In the genomic region with DNA sequence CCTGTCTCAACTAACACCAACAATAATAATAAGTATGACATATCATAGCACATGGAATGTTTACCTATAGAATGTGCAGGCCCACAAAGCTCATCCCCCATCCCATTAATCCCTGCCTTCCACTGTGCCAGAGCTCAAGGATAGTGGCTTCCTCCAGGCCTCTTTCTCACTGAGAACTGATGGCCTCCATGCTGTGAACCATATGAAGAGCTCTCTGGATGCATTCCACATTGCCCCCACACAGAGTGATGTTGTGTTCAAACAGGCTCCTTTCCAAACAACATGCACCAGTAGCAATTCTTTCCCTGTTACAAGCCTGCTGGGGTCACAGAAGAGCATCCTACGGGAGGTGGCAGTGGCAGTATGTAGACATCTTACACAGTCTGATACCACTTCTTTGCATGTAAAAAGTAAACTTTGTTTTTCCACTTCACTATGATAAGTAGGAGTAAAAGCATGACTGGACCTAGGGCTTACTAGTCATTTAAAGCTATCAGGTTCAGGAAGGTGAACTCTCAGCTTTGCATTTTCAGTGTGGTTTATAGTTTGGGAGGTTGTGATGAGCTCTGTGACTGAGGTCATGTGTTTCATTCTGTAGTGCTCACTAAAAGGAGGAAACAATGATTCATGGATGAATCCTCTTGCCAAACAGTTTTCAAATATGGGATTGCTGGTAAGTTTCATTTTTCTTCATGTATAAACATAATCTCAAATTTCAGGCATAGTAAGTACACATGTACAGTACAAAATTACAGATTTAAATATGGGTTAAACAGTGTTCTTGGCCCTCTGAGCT, we compare ENCODE assay signal across 28 mouse cellular contexts.
DNase-seq lines count a peak whose midpoint lies in the region; ATAC-seq and TF ChIP-seq lines count a peak whose summit lies in the region.
"Had no signal": no experiment of that assay in that cellular context is flagged by ENCODE, and none has a peak within 500 bp of the region (broad histone marks: within the 10 kb centered on the region; RNA-seq: fewer than 3 reads in every experiment).

No protein-coding gene starts in this region.

- peak; percentile 65 for DNase-seq in heart, adult 11 months
- no peak for DNase-seq in heart, adult 9 months (ENCODE audit: low spot score in 2 of 2)
- DNase-seq in NIH3T3 (ENCODE audit: low read depth), result peak; percentile 79
- DNase-seq in cerebellum, adult 2 months, result peak; percentile 49 to 71
- DNase-seq in cerebellum, postnatal 14 days, result peak; percentile 20 to 46
- DNase-seq in urinary bladder, adult 2 months (ENCODE audit: low spot score), result no peak
- DNase-seq in adrenal gland, postnatal 10 days, result no peak
- DNase-seq: adrenal gland, postnatal 14 days; gastrocnemius, postnatal 10 days; heart, postnatal 36 days; kidney, adult 11 months; kidney, postnatal 4 days; layer of hippocampus, postnatal 36 days; liver, embryonic 13.5 days; lung, adult 18-20 months; lung, postnatal 4 days; midbrain, embryonic 14.5 days; thymus, postnatal 25 days had no signal

- TF ChIP-seq CTCF in cerebellum, adult 2 months (IDR thresholded peaks at IDR 0.05; ENCODE audit: borderline replicate concordance, insufficient read depth, low read depth, low read length), result no peak

- ATAC-seq in activated CD4-positive, CD25-positive, alpha-beta regulatory T cell, adult 4 months, result no peak
- ATAC-seq: CD4-positive, CD25-positive, alpha-beta regulatory T cell, adult 4 months; lung, postnatal 0 days had no signal

- TF ChIP-seq POLR2A in cerebellum, adult 2 months (IDR thresholded peaks at IDR 0.05; ENCODE audit: borderline replicate concordance, insufficient read depth, low read length), result no peak

- H3K4me3 ChIP-seq in cerebellum, adult 2 months (replicated peaks; ENCODE audit: insufficient read depth, low read depth, low read length), result no peak overlapping the region
- H3K4me3 ChIP-seq: embryonic facial prominence, embryonic 10.5 days; embryonic facial prominence, embryonic 15.5 days; forebrain, embryonic 12.5 days; hindbrain, embryonic 12.5 days; limb, embryonic 10.5 days; limb, embryonic 15.5 days; liver, embryonic 13.5 days; stomach, embryonic 15.5 days had no signal

- H3K4me1 ChIP-seq in cerebellum, adult 2 months (ENCODE audit: control insufficient read depth, insufficient read depth, low read length), result peaks cover 4% of the 10 kb centered on the region
- H3K4me1 ChIP-seq: embryonic facial prominence, embryonic 10.5 days; embryonic facial prominence, embryonic 15.5 days; forebrain, embryonic 12.5 days; hindbrain, embryonic 12.5 days; limb, embryonic 10.5 days; limb, embryonic 15.5 days; liver, embryonic 13.5 days; stomach, embryonic 15.5 days had no signal

- WGBS in cerebellum, adult 2 months, result 2% methylated on average over 1 of the region's 1 CpGs

- no peak overlapping the region for H3K27ac ChIP-seq in cerebellum, adult 2 months (ENCODE audit: insufficient read depth, low read length)
- H3K27ac ChIP-seq: embryonic facial prominence, embryonic 10.5 days; embryonic facial prominence, embryonic 15.5 days; forebrain, embryonic 12.5 days; hindbrain, embryonic 12.5 days; limb, embryonic 10.5 days; limb, embryonic 15.5 days; liver, embryonic 13.5 days; stomach, embryonic 15.5 days had no signal

- H3K27me3 ChIP-seq in cerebellum, adult 2 months (ENCODE audit: control insufficient read depth, insufficient read depth, low read length), result no peaks in the 10 kb centered on the region
- H3K27me3 ChIP-seq: embryonic facial prominence, embryonic 15.5 days; forebrain, embryonic 12.5 days; hindbrain, embryonic 12.5 days; limb, embryonic 15.5 days; liver, embryonic 13.5 days; stomach, embryonic 15.5 days had no signal

Comparison
In these comparisons a context has a peak if more than half of its experiments do, and no peak if none do; other contexts are left out.
1. DNase-seq: peak in heart, adult 11 months (single experiment), NIH3T3 (single experiment), cerebellum, adult 2 months (2 of 2) and cerebellum, postnatal 14 days (2 of 2); none in heart, adult 9 months (0 of 2), urinary bladder, adult 2 months (single experiment) and adrenal gland, postnatal 10 days (single experiment).